Mouse (Mus musculus): ENCODE results near the gene Fance. TPM values are rescaled to one million over a fixed set of nuclear protein-coding genes. Genes with fewer than 3 reads are reported as not detected.
A peak's percentile ranks its signal among the peaks of the same experiment; 100 is the strongest.

Fance gene
- total and polyA plus RNA-seq, 2 experiments from 2014 or later = 13.8 to 14.1 TPM

DNA sequence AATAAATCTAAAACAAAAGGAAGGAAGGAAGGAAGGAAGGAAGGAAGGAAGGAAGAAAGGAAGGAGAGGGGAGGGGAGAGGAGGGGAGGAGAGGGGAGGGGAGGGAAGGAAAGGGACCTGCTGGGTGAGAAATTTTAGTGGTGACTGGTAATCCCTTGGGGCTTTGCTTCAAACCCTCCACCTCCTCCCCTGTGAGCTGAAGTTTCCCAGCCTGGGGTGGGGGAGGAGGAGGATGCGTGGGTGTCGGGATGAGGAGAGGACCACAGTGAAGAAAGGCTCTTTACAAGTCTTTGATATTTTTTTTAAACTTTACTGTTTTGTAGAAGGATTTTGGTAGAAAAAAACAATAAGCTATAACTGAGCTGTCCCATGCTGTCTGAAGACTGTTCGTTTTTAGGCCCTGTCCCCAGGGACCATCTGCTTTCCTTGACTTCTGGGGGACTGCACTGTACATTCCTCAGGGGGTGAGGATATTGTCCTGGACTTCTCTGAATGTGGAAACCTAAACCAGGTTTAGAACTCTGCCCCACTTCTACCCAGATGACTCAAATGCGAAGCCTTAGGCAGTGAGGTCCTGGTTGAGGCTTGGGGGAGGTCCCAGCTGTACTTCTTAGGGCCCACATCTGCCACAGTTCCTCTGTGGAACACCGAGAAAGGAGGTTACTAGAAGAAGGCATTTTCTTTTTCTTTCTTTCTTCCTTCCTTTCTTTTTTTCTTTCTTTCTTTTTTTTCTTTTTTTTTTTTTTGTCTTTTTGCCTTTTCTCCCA lies 1.8 kb upstream of the Fance start:
- no peak for DNase-seq (ENCODE audit: low spot score)

DNA sequence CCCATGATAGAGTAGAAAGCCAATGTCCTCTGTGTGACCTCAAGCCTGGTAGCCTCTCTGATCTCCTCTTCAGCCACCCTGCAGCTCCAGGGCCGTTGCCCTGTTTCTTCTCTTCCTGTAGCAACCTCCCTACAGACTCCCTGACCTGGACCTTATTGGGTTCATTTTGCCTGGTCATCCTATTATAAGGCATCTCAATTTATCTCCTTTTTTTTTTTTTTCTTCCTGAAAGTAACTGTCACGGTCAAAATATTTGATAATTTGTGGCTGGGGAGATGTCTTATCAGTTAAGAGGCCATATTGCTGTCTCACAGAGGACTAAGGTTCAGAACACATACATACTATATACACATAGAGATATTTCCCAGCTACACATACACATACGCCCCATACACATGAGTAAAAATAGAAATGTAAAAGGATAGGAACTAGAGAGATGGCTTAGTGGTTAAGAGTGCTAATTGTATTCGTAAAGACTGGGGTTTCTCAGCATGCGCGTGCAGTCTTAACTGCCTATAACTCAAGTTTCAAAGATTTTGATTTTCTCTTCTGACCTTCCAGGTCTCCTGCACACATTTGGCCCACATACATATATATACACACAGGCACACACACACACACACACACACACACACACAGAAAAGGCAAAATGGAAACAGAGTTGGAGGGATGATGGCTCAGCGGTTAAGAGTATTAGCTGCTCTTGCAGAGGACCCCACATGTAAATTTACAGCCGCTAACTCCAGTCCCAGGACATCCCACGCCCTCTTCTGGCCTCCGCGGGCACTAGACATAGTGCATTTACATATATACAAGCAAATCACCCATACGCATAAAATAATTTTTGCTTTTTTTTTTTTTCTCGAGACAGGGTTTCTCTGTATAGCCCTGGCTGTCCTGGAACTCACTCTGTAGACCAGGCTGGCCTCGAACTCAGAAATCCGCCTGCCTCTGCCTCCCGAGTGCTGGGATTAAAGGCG lies 797 bp upstream of the Fance start:
- 22% methylated on average over 17 of the region's 17 CpGs for WGBS

More for the DNA sequence above, 1.8 kb upstream of the Fance start:
- Histone ChIP-seq H3K27ac (ENCODE audit: low read depth) (no peak overlapping the region), H3K27me3 (ENCODE audit: control insufficient read depth, insufficient read depth, low read length) (no peaks in the 10 kb centered on the region), H3K4me3 (ENCODE audit: low read depth, low read length) (no peak overlapping the region), H3K4me2 (ENCODE audit: low read depth, low read length) (no peak overlapping the region), H3K9me3 (replicated peaks; ENCODE audit: control insufficient read depth, low read length) (no peaks in the 10 kb centered on the region), H3K9ac (replicated peaks; ENCODE audit: low read depth, low read length) (no peak overlapping the region), H3K36me3 (replicated peaks; ENCODE audit: control insufficient read depth, insufficient read depth, low read length) (peaks cover under 1% of the 10 kb centered on the region; the same call in 1 of the 2 replicates), H3K4me1 (ENCODE audit: control insufficient read depth, insufficient read depth) (peaks cover 10% of the 10 kb centered on the region; the same call in 1 of the 2 replicates)
- WGBS = 69% methylated on average over 5 of the region's 5 CpGs
- no peak for TF ChIP-seq CTCF (IDR thresholded peaks at IDR 0.05; ENCODE audit: low read depth)
- TF ChIP-seq EP300 (IDR thresholded peaks at IDR 0.05; ENCODE audit: low read depth) = no peak
- no peak for ATAC-seq (ENCODE audit: insufficient read depth, low read depth)

DNA sequence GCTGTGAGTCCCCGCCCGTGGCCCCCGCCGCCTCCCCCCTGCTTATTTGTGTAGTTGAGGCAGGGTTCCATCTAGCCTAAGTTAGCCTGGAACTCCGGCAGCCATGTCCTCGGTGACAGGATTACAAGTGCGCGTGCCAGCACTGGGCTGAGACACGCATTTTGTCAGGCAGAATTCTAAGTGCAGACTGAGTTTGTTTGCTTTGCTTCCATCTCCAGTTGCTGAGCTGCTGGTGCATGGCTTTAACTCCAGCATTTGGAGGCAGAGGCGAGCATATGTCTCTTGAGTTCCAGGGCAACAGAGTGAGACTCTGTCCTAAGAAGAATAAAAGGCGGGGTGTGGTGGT lies 534 bp downstream of the Fance start:
- peak overlapping the region; percentile 95 for H3K4me2 ChIP-seq (ENCODE audit: low read depth, low read length)
- H3K9me3 ChIP-seq (replicated peaks; ENCODE audit: control insufficient read depth, low read length) = no peaks in the 10 kb centered on the region
- DNase-seq (ENCODE audit: low spot score) (peak; percentile 36), ATAC-seq (ENCODE audit: insufficient read depth, low read depth) (peak; percentile 22)
- peak overlapping the region; percentile 90 for H3K4me3 ChIP-seq (ENCODE audit: low read depth, low read length)
- H3K4me1 ChIP-seq (ENCODE audit: control insufficient read depth, insufficient read depth) = peaks cover 6% of the 10 kb centered on the region; the same call in 1 of the 2 replicates
- H3K27ac ChIP-seq (ENCODE audit: low read depth) = peak overlapping the region; percentile 95
- peak overlapping the region; percentile 89 for H3K9ac ChIP-seq (replicated peaks; ENCODE audit: low read depth, low read length)
- TF ChIP-seq EP300 (IDR thresholded peaks at IDR 0.05; ENCODE audit: low read depth) (no peak), CTCF (IDR thresholded peaks at IDR 0.05; ENCODE audit: low read depth) (no peak)
- H3K36me3 ChIP-seq (replicated peaks; ENCODE audit: control insufficient read depth, insufficient read depth, low read length) = peaks cover 23% of the 10 kb centered on the region
- no peaks in the 10 kb centered on the region for H3K27me3 ChIP-seq (ENCODE audit: control insufficient read depth, insufficient read depth, low read length)
- WGBS = 1% methylated on average over 11 of the region's 11 CpGs

More for the DNA sequence above, 797 bp upstream of the Fance start:
- Histone ChIP-seq H3K9me3 (replicated peaks; ENCODE audit: control insufficient read depth, low read length) (no peaks in the 10 kb centered on the region), H3K9ac (replicated peaks; ENCODE audit: low read depth, low read length) (no peak overlapping the region), H3K4me3 (ENCODE audit: low read depth, low read length) (peak overlapping the region; percentile 90), H3K36me3 (replicated peaks; ENCODE audit: control insufficient read depth, insufficient read depth, low read length) (peaks cover 10% of the 10 kb centered on the region; the same call in 1 of the 2 replicates), H3K4me2 (ENCODE audit: low read depth, low read length) (peak overlapping the region; percentile 95), H3K27me3 (ENCODE audit: control insufficient read depth, insufficient read depth, low read length) (no peaks in the 10 kb centered on the region), H3K4me1 (ENCODE audit: control insufficient read depth, insufficient read depth) (peaks cover 10% of the 10 kb centered on the region; the same call in 1 of the 2 replicates), H3K27ac (ENCODE audit: low read depth) (no peak overlapping the region)
- DNase-seq (ENCODE audit: low spot score) = no peak
- no peak; the same call in 1 of the 2 replicates for ATAC-seq (ENCODE audit: insufficient read depth, low read depth)
- TF ChIP-seq EP300 (IDR thresholded peaks at IDR 0.05; ENCODE audit: low read depth) (no peak), CTCF (IDR thresholded peaks at IDR 0.05; ENCODE audit: low read depth) (peak; percentile 37)

DNA sequence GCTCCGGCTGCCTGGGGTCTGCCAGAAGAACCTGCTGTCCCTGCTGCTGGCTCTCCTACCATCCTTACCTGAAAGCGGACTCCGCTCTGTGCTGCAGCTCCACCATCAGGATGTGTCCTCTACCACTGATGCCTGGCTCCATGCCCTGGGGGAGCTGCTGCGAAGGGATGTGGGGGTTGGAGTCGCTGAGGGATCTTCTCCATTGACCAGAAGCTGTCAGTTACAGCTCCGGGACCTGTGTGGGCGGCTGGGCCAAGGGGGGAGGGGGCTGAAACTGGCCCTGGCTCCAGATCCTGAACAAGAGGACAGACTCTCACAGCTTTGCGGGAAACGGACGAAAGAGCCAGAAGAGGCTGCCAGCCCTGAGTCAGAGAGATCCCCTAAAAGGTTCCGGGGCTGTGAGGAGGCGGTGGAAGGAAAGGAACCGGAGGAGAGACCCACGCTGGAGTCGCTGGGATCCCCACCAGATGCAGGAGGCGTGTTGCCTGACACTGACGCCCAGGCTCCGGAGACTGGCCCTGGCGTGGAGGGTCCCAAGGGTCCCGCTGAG lies 2.4 kb downstream of the Fance start:
- Histone ChIP-seq H3K4me3 (ENCODE audit: low read depth, low read length) (no peak overlapping the region), H3K27ac (ENCODE audit: low read depth) (no peak overlapping the region), H3K4me1 (ENCODE audit: control insufficient read depth, insufficient read depth) (peaks cover 6% of the 10 kb centered on the region; the same call in 1 of the 2 replicates), H3K9ac (replicated peaks; ENCODE audit: low read depth, low read length) (no peak overlapping the region), H3K27me3 (ENCODE audit: control insufficient read depth, insufficient read depth, low read length) (no peaks in the 10 kb centered on the region), H3K36me3 (replicated peaks; ENCODE audit: control insufficient read depth, insufficient read depth, low read length) (peaks cover 36% of the 10 kb centered on the region), H3K4me2 (ENCODE audit: low read depth, low read length) (no peak overlapping the region), H3K9me3 (replicated peaks; ENCODE audit: control insufficient read depth, low read length) (no peaks in the 10 kb centered on the region)
- ATAC-seq (ENCODE audit: insufficient read depth, low read depth) (no peak), DNase-seq (ENCODE audit: low spot score) (no peak)
- TF ChIP-seq EP300 (IDR thresholded peaks at IDR 0.05; ENCODE audit: low read depth) (no peak), CTCF (IDR thresholded peaks at IDR 0.05; ENCODE audit: low read depth) (no peak)
- 79% methylated on average over 20 of the region's 20 CpGs for WGBS

DNA sequence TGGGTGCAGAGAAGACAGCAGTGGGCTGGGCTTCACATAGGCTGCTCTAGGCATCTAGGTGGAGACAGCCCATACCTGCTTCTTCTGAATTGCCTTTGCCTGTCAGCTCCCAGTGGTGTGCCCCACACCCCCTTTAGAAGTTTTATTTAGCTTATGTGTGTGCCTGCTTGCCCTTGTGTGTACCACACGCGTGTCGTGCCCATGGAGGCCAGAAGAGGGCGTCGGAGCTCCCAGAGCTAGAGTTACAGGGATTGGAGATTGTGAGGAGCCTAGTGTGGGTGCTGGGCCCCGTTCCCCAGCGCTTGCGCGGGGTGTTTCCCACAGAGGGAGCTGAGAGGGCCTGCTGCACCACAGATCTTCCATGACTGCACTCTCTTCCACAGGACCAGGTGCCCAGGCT lies 3.2 kb downstream of the Fance start:
- Histone ChIP-seq H3K4me2 (ENCODE audit: low read depth, low read length) (no peak overlapping the region), H3K4me1 (ENCODE audit: control insufficient read depth, insufficient read depth) (peaks cover 6% of the 10 kb centered on the region; the same call in 1 of the 2 replicates), H3K27me3 (ENCODE audit: control insufficient read depth, insufficient read depth, low read length) (no peaks in the 10 kb centered on the region), H3K9ac (replicated peaks; ENCODE audit: low read depth, low read length) (no peak overlapping the region), H3K9me3 (replicated peaks; ENCODE audit: control insufficient read depth, low read length) (no peaks in the 10 kb centered on the region), H3K4me3 (ENCODE audit: low read depth, low read length) (no peak overlapping the region), H3K36me3 (replicated peaks; ENCODE audit: control insufficient read depth, insufficient read depth, low read length) (peaks cover 43% of the 10 kb centered on the region), H3K27ac (ENCODE audit: low read depth) (no peak overlapping the region)
- ATAC-seq (ENCODE audit: insufficient read depth, low read depth) (no peak), DNase-seq (ENCODE audit: low spot score) (no peak)
- 91% methylated on average over 9 of the region's 9 CpGs for WGBS
- TF ChIP-seq EP300 (IDR thresholded peaks at IDR 0.05; ENCODE audit: low read depth) (no peak), CTCF (IDR thresholded peaks at IDR 0.05; ENCODE audit: low read depth) (no peak)
